Mouse (Mus musculus): ENCODE data around the gene Dcps.
"Not testable (repeated sequence)": the region's sequence is repeated elsewhere in the genome, so short reads cannot be mapped to it uniquely, and the experiment has no call there.

Dcps gene

GRCm38 (mm10) chr9:35176124-35176659, 331 bp upstream of the Dcps start:
- no peak for DNase-seq

GRCm38 (mm10) chr9:35173331-35173730, 2.5 kb downstream of the Dcps start:
- no peak for DNase-seq

- no peak for DNase-seq
These were observed 5.8 kb downstream of the Dcps start for GRCm38 (mm10) chr9:35170071-35170470.

GRCm38 (mm10) chr9:35166798-35167635, 8.8 kb downstream of the Dcps start:
- DNase-seq = peak; percentile 74

- DNase-seq = no peak
These were observed 9.6 kb downstream of the Dcps start for GRCm38 (mm10) chr9:35166144-35166797.

GRCm38 (mm10) chr9:35164142-35164874, 11.6 kb downstream of the Dcps start:
- no peak for DNase-seq

- peak; percentile 56 for DNase-seq
These were observed 12.7 kb downstream of the Dcps start for GRCm38 (mm10) chr9:35163011-35163690.

GRCm38 (mm10) chr9:35161721-35162120, 14.1 kb downstream of the Dcps start:
- DNase-seq = no peak

- DNase-seq = no peak
These were observed 15.2 kb downstream of the Dcps start for GRCm38 (mm10) chr9:35160662-35161061.

- DNase-seq = no peak
These were observed 17.4 kb downstream of the Dcps start for GRCm38 (mm10) chr9:35158477-35158876.

- DNase-seq = no peak
These were observed 19.0 kb downstream of the Dcps start for GRCm38 (mm10) chr9:35156862-35157261.

- DNase-seq = no peak
These were observed 19.7 kb downstream of the Dcps start for GRCm38 (mm10) chr9:35156002-35156710.

- DNase-seq = no peak
These were observed 22.9 kb downstream of the Dcps start for GRCm38 (mm10) chr9:35152923-35153322.

- DNase-seq = not testable (repeated sequence)
These were observed 27.0 kb downstream of the Dcps start for GRCm38 (mm10) chr9:35148822-35149221.

- not testable (repeated sequence) for DNase-seq
These were observed 28.6 kb downstream of the Dcps start for GRCm38 (mm10) chr9:35147261-35147660.

- DNase-seq = no peak
These were observed 30.0 kb downstream of the Dcps start for GRCm38 (mm10) chr9:35145829-35146228.

GRCm38 (mm10) chr9:35145118-35145517, 30.7 kb downstream of the Dcps start:
- no peak for DNase-seq

- no peak for DNase-seq
These were observed 33.6 kb downstream of the Dcps start for GRCm38 (mm10) chr9:35142221-35142620.

- DNase-seq = no peak
These were observed 36.6 kb downstream of the Dcps start for GRCm38 (mm10) chr9:35139231-35139744.

- DNase-seq = no peak
These were observed 37.8 kb downstream of the Dcps start for GRCm38 (mm10) chr9:35138029-35138428.

- DNase-seq = no peak
These were observed 40.3 kb downstream of the Dcps start for GRCm38 (mm10) chr9:35135575-35135974.
